Mouse (Mus musculus) spleen, adult 2 months (tissue): ENCODE results near the gene Kat2b. TPM values are rescaled to one million over a fixed set of nuclear protein-coding genes. Genes with fewer than 3 reads are reported as not detected.
"Not testable (repeated sequence)": the region's sequence is repeated elsewhere in the genome, so short reads cannot be mapped to it uniquely, and the experiment has no call there.

Experiments used
- DNase-seq, 2 experiments: peaks; one replicate each; pipeline versions ENCODE4 v3.0.0 to v3.0.0-alpha.2; 2012 to 2021; ENCODE audit warnings: low spot score in 2 of 2, low read depth in 1 of 2
- H3K27ac ChIP-seq: fragments of 200-500 bp; 2 replicates; pipeline ENCODE4 v1.5.1; 2012; ENCODE audit warnings: low read length, inconsistent platforms; ENCODE audit not compliant: insufficient read depth
- H3K27me3 ChIP-seq: fragments of 200-500 bp; 2 replicates; pipeline ENCODE4 v1.6.1; 2012; ENCODE audit warnings: mild to moderate bottlenecking, moderate library complexity, low read length, inconsistent platforms; ENCODE audit not compliant: control insufficient read depth, insufficient read depth
- H3K36me3 ChIP-seq: fragments of 200-500 bp; 2 replicates; pipeline ENCODE4 v1.6.1; 2012; ENCODE audit warnings: mild to moderate bottlenecking, low read length, inconsistent platforms; ENCODE audit not compliant: control insufficient read depth, insufficient read depth
- H3K4me1 ChIP-seq: fragments of 200-500 bp; 2 replicates; pipeline ENCODE4 v1.6.1; 2011; ENCODE audit warnings: inconsistent platforms; ENCODE audit not compliant: control insufficient read depth, insufficient read depth, insufficient read length
- H3K4me3 ChIP-seq: fragments of 200-500 bp; 2 replicates; pipeline ENCODE4 v1.5.1; 2011; ENCODE audit warnings: mild to moderate bottlenecking, inconsistent platforms; ENCODE audit not compliant: insufficient read depth, insufficient read length; ENCODE audit errors: extremely low read depth
- CTCF ChIP-seq: fragments of 200-500 bp; IDR thresholded peaks from 2 replicates; pipeline ENCODE4 v1.5.1; 2011; ENCODE audit warnings: mild to moderate bottlenecking, inconsistent platforms; ENCODE audit not compliant: insufficient read depth, insufficient read length, insufficient replicate concordance; ENCODE audit errors: extremely low read depth
- POLR2A ChIP-seq: fragments of 200-500 bp; IDR thresholded peaks from 2 replicates; pipeline ENCODE4 v1.6.1; 2011; ENCODE audit warnings: low read depth, low read length, inconsistent platforms
- WGBS: fragments of 180-500 bp; shearing (Covaris S2); methylation state at CpG from one replicate; pipeline ENCODE4 v1.1.7; 2018; 5-methylcytosine and 5-hydroxymethylcytosine counted together
- polyA plus RNA-seq: library from polyadenylated mRNA; depleted of rRNA; stranded (reverse); fragments of >200 nt; gene quantifications from 2 replicates; pipeline ENCODE4 v1.2.3, GENCODE M21; 2012

Kat2b gene
- polyA plus RNA-seq, 1 experiment, result 5.0 TPM

DNA sequence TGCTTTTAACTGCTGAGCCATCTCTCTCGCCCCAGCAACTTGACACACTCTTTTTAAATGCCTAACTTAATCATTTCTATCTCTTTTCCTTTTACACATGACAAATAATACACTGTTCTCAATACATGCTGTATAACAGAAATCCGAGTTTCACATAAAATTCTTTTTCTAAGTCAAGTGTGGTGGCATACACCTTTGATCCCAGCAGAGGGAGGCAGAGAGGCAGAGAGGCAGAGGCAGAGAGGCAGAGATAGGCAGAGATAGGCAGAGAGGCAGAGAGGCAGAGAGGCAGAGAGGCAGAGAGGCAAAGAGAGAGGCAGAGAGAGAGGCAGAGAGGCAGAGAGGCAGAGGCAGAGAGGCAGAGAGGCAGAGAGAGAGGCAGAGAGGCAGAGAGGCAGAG is 90.7 kb downstream of the Kat2b start:
- DNase-seq, result peak in 1 of 2 experiments; percentile 16
- not testable (repeated sequence) for H3K27me3 ChIP-seq, H3K4me1 ChIP-seq, H3K27ac ChIP-seq, H3K4me3 ChIP-seq
- WGBS, result 78% methylated on average over 2 of the region's 2 CpGs
- peaks cover 30% of the 10 kb centered on the region for H3K36me3 ChIP-seq
- peak; percentile 12; the same call in 1 of the 2 replicates for TF ChIP-seq CTCF

DNA sequence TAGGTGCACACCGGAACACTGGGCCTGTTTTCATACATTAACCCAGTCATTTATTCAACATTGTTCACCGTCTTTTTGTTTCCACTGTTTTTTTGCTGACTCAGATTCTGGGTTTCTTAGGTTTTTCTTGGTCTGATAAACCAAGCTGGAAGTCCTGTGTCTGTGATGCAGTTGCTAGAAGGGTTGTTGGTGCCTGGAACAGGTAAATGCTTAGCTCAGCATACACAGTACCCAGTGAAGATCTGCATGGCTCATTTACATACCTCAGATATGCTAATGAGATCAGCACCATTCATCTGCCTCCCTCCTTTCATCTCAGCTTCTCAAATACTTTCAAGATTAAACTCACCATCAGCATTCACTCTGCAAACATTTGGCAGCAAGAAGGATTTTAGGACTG is 92.0 kb downstream of the Kat2b start:
- no peaks in the 10 kb centered on the region for H3K4me1 ChIP-seq
- WGBS, result 90% methylated on average over 2 of the region's 2 CpGs
- H3K27ac ChIP-seq, result no peak overlapping the region
- no peak for DNase-seq
- TF ChIP-seq POLR2A, result no peak
- TF ChIP-seq CTCF, result no peak
- H3K4me3 ChIP-seq, result no peak overlapping the region
- no peaks in the 10 kb centered on the region for H3K27me3 ChIP-seq
- peaks cover 32% of the 10 kb centered on the region for H3K36me3 ChIP-seq

DNA sequence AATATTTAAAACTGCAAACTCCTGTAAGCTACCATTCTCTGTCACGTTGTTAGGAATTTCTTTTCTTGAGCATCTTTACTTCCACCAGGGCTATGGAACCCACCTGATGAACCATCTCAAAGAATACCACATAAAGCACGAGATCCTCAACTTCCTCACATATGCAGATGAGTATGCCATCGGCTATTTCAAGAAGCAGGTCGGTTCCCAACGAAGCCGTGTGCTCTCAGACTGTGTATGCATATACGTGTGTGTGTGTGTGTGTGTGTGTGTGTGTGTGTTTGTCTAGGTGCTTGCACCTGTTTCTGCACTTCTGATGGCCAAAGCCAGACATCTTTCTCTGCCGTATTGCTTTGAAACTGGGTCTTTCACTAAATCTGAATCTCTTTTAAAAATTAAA is 92.6 kb downstream of the Kat2b start:
- H3K27ac ChIP-seq, result no peak overlapping the region
- no peaks in the 10 kb centered on the region for H3K4me1 ChIP-seq
- DNase-seq, result no peak
- TF ChIP-seq CTCF, result no peak
- no peak for TF ChIP-seq POLR2A
- WGBS, result 93% methylated on average over 8 of the region's 8 CpGs
- no peaks in the 10 kb centered on the region for H3K27me3 ChIP-seq
- peaks cover 33% of the 10 kb centered on the region for H3K36me3 ChIP-seq
- H3K4me3 ChIP-seq, result no peak overlapping the region

DNA sequence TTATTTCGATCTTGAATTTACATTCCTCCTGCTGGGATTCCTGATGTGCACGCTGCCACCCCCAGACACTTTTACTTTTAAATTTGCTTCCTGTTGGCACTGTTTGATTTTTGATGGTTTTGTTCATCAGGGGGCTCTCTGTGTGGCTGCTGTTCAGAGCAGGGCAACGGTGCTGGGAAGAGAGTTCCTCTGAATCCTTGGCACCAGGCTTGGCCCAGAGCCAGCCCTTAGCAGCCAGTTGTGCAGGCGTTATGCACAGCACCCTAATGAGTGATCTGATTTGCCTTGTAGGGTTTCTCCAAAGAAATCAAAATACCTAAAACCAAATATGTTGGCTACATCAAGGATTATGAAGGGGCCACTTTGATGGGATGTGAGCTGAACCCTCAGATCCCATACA is 93.1 kb downstream of the Kat2b start:
- Histone ChIP-seq H3K36me3 (peaks cover 31% of the 10 kb centered on the region), H3K27me3 (no peaks in the 10 kb centered on the region), H3K4me1 (no peaks in the 10 kb centered on the region), H3K4me3 (no peak overlapping the region), H3K27ac (no peak overlapping the region)
- DNase-seq, result no peak
- WGBS, result 90% methylated on average over 4 of the region's 4 CpGs
- TF ChIP-seq POLR2A (no peak), CTCF (no peak)

DNA sequence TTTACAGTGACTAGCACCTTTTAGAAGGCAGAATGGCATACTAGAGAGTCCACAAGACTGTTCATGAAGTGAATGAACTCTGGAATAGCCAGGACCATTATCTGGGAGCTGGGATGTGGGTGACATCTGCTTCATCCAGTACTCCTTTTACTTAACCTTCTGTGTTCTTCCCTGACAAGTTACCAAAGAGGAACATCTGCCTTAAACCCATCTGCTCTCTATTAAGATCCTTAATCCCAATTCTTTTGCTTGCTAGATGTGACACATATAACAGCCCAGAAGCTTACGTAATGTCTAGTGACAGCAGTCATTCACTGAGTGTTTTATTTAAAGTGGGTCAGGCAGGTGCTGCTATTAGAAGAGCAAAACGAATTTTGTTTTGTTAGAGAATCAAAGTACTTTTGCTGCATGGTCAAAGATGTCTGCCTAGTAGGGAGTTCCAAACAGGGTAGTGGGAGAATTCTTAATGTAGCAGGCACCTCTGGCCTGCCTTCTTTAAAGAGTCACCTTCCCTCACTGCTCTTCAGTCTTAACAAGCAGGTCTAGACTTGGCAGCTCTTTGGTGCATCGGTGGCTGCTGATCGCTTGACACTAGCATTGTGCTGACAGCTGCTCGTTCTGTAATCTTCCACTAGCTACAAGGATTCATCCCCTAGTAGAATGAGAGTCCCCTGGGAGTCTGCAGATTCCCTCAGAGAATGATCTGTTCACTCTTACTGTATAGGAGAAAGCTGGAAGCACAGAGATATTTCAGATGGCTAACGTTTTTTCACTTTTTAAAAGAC is 94.6 kb downstream of the Kat2b start:
- no peak for DNase-seq
- 87% methylated on average over 6 of the region's 6 CpGs for WGBS
- TF ChIP-seq POLR2A, result no peak
- no peak for TF ChIP-seq CTCF
- H3K27me3 ChIP-seq, result no peaks in the 10 kb centered on the region
- no peaks in the 10 kb centered on the region for H3K4me1 ChIP-seq
- no peak overlapping the region for H3K4me3 ChIP-seq
- peaks cover 34% of the 10 kb centered on the region for H3K36me3 ChIP-seq
- no peak overlapping the region for H3K27ac ChIP-seq

DNA sequence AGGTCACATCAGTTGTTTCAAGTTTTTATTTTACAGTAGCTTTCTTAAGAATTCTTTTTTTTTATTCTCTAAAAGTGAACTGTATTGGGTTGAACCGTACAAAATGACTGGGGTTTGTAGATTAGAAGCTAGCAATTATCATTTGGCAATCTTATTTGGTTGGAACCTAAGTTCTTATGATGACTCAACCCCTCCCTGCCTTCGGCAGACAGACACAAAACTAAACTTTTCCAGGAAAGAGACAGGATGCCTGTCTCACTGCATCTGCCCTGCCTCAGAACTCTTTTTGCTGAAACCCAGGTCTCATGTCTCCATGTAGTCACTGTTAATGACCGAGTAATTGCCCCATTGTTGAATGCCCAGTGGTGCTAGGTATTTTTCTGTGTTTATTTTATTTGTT is 97.6 kb downstream of the Kat2b start:
- H3K4me1 ChIP-seq, result no peaks in the 10 kb centered on the region
- no peak overlapping the region for H3K27ac ChIP-seq
- no peak overlapping the region for H3K4me3 ChIP-seq
- DNase-seq, result no peak
- no peaks in the 10 kb centered on the region for H3K27me3 ChIP-seq
- WGBS, result 82% methylated on average over 3 of the region's 3 CpGs
- TF ChIP-seq CTCF (no peak), POLR2A (no peak)
- H3K36me3 ChIP-seq, result peaks cover 35% of the 10 kb centered on the region

DNA sequence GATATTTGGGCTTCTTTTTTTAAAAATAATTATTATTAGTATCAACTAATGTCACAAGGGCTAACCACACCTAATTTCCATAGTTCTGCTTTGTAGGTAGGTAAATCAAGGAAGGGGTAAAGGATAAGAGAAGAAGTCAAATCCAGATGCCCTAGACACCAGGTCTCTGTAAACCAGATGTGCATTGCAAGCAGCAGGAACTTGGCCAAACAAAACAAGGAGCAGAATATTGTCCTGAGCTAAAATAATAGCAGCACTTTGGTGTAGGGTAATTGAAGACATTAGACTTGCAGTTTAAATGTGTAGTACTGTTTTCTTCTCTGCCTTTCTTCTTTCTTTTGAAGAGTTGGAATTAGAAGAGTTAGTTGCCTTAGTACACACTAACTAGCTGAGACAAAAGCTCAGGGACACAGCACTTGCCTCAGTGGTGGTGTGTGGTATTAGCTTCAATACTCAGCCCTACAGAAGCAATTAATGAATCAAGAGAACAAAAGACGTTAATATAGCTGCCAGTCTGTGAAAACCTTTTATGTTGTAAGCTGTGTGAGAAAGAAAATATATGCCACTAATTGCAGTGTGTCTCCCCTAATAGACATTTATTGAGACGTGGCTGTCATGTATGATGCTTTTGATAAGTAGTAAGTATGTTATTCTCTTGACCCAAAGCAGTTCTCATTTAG is 98.2 kb downstream of the Kat2b start:
- H3K4me1 ChIP-seq, result no peaks in the 10 kb centered on the region
- H3K27ac ChIP-seq, result no peak overlapping the region
- peaks cover 33% of the 10 kb centered on the region for H3K36me3 ChIP-seq
- H3K4me3 ChIP-seq, result no peak overlapping the region
- TF ChIP-seq POLR2A, result no peak
- WGBS, result 91% methylated on average over 2 of the region's 2 CpGs
- DNase-seq, result no peak
- no peaks in the 10 kb centered on the region for H3K27me3 ChIP-seq
